Mouse (Mus musculus) brain, embryonic 14.5 days (tissue): Measurements from ENCODE around the gene Usp49.

ENCODE experiments used
- CTCF ChIP-seq: fragments of 200-500 bp; IDR thresholded peaks from 2 replicates; pipeline ENCODE4 v1.5.1; 2012; ENCODE audit warnings: inconsistent platforms, mild to moderate bottlenecking, moderate library complexity, borderline replicate concordance; ENCODE audit not compliant: insufficient read depth, insufficient read length; ENCODE audit errors: extremely low read depth
- POLR2A ChIP-seq: fragments of 200-500 bp; IDR thresholded peaks from 2 replicates; pipeline ENCODE4 v1.6.1; 2012; ENCODE audit warnings: mild to moderate bottlenecking, inconsistent platforms, borderline replicate concordance; ENCODE audit not compliant: poor library complexity, insufficient read depth, insufficient read length, severe bottlenecking; ENCODE audit errors: extremely low read depth

- no peak for TF ChIP-seq POLR2A
- TF ChIP-seq CTCF: no peak
Measured at GRCm38 (mm10) chr17:47678702-47679101, 48.2 kb downstream of the Usp49 start.
